Mouse (Mus musculus) cerebellum, adult 2 months (tissue): Measurements from ENCODE around the gene Cpt1c.

Source experiments
- CTCF ChIP-seq: fragments of 200-500 bp; IDR thresholded peaks from 2 replicates; pipeline ENCODE4 v1.5.1; 2011; ENCODE audit warnings: low read depth, mild to moderate bottlenecking, control low read depth, low read length, moderate library complexity, borderline replicate concordance; ENCODE audit not compliant: insufficient read depth
- POLR2A ChIP-seq: fragments of 200-500 bp; IDR thresholded peaks from 2 replicates; pipeline ENCODE4 v1.6.1; 2011; ENCODE audit warnings: low read length, control low read depth, borderline replicate concordance; ENCODE audit not compliant: insufficient read depth

GRCm38 (mm10) chr7:44942904-44943303 lies 31.7 kb downstream of the Cpt1c start, which contains the start of gene Tsks:
- TF ChIP-seq CTCF (no peak), POLR2A (no peak)
